34 mouse cellular contexts compared by ENCODE assay signal in the genomic region with DNA sequence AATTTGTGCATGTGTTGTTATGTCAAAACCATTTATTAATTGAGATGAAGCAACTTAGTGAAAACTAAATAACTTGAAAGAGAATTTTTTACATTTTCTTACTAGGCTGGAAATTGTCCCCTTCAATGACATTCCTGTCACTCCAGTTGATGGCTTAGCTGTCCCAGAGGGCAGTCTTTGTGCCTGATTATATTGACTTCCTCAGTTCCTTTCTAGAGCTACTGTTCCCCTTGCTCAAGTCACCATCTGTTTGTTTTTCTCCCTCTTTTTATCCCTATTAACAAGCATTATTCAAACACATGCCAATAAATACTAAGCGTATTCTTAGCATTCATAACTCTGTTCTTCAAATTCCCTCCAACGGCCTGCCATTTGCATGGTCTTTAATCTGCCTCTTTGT.
"Had no signal": no experiment of that assay in that cellular context is flagged by ENCODE, and none has a peak within 500 bp of the region (broad histone marks: within the 10 kb centered on the region; RNA-seq: fewer than 3 reads in every experiment).

No protein-coding gene starts in this region.

- H3K9ac ChIP-seq: heart, embryonic 12.5 days; heart, embryonic 13.5 days; heart, embryonic 15.5 days; hindbrain, embryonic 13.5 days; hindbrain, embryonic 14.5 days; hindbrain, embryonic 15.5 days; intestine, embryonic 15.5 days; kidney, embryonic 15.5 days had no signal

- H3K36me3 ChIP-seq: heart, embryonic 10.5 days; heart, embryonic 12.5 days; heart, embryonic 13.5 days; heart, embryonic 15.5 days; hindbrain, embryonic 13.5 days; hindbrain, embryonic 15.5 days; intestine, embryonic 15.5 days; kidney, embryonic 15.5 days had no signal

- H3K4me3 ChIP-seq: heart, adult 2 months; heart, embryonic 10.5 days; heart, embryonic 12.5 days; heart, embryonic 13.5 days; heart, embryonic 15.5 days; hindbrain, embryonic 13.5 days; hindbrain, embryonic 15.5 days; intestine, embryonic 15.5 days; kidney, embryonic 15.5 days; layer of hippocampus, adult 2 months had no signal

- ATAC-seq: hindbrain, embryonic 16.5 days; hindbrain, postnatal 0 days; inflammation-experienced regulatory T-cells, adult 6 months; intestine, embryonic 15.5 days; intestine, embryonic 16.5 days; intestine, postnatal 0 days had no signal

- H3K9me3 ChIP-seq: heart, embryonic 10.5 days; heart, embryonic 12.5 days; heart, embryonic 13.5 days; heart, embryonic 15.5 days; hindbrain, embryonic 13.5 days; hindbrain, embryonic 15.5 days; intestine, embryonic 15.5 days; kidney, embryonic 15.5 days had no signal

- DNase-seq: heart, adult 2 months; heart, postnatal 10 days; heart, postnatal 14 days; heart, postnatal 36 days; heart, postnatal 4 days; kidney, adult 11 months; kidney, adult 18-20 months; kidney, adult 2 months; kidney, adult 8-10 months; kidney, adult 9 months; kidney, postnatal 10 days; kidney, postnatal 14 days; kidney, postnatal 25 days; kidney, postnatal 36 days; kidney, postnatal 4 days; layer of hippocampus, adult 9-11 months; layer of hippocampus, postnatal 36 days had no signal

- H3K27ac ChIP-seq: heart, adult 2 months; heart, embryonic 10.5 days; heart, embryonic 13.5 days; heart, embryonic 15.5 days; hindbrain, embryonic 13.5 days; hindbrain, embryonic 14.5 days; hindbrain, embryonic 15.5 days; hindbrain, postnatal 0 days; intestine, embryonic 15.5 days; kidney, embryonic 15.5 days; kidney, postnatal 0 days; layer of hippocampus, adult 2 months had no signal

- H3K4me1 ChIP-seq: heart, embryonic 10.5 days; heart, embryonic 12.5 days; heart, embryonic 13.5 days; heart, embryonic 15.5 days; hindbrain, embryonic 13.5 days; hindbrain, embryonic 15.5 days; intestine, embryonic 15.5 days; kidney, embryonic 15.5 days had no signal

- H3K27me3 ChIP-seq: heart, embryonic 12.5 days; heart, embryonic 13.5 days; heart, embryonic 15.5 days; hindbrain, embryonic 13.5 days; hindbrain, embryonic 15.5 days; intestine, embryonic 15.5 days; kidney, embryonic 15.5 days had no signal

- H3K4me2 ChIP-seq: heart, embryonic 11.5 days; heart, embryonic 12.5 days; heart, embryonic 13.5 days; heart, embryonic 15.5 days; hindbrain, embryonic 13.5 days; hindbrain, embryonic 14.5 days; hindbrain, embryonic 15.5 days; intestine, embryonic 15.5 days; kidney, embryonic 15.5 days had no signal
